Mouse (Mus musculus) heart, adult 8-10 months (tissue): ENCODE data around the gene Gm45062. TPM values are rescaled to one million over a fixed set of nuclear protein-coding genes. Genes with fewer than 3 reads are reported as not detected.
A peak's percentile ranks its signal among the peaks of the same experiment; 100 is the strongest.

Experiments used
- DNase-seq: peaks from one replicate; pipeline ENCODE4 v3.0.0; 2022; ENCODE audit warnings: low spot score
- total RNA-seq, 4 experiments: library from RNA; stranded (reverse); gene quantifications; 2 replicates each; pipeline ENCODE4 v1.2.4; 2022

Gm45062 gene
- total RNA-seq, 4 experiments from 2014 or later = 0.41 TPM; not detected in 3

GRCm38 (mm10) chr6:8473498-8473897 is 214.2 kb downstream of the Gm45062 start:
- DNase-seq = peak; percentile 31

GRCm38 (mm10) chr6:8474316-8474715 is 215.1 kb downstream of the Gm45062 start:
- DNase-seq = no peak

DNA sequence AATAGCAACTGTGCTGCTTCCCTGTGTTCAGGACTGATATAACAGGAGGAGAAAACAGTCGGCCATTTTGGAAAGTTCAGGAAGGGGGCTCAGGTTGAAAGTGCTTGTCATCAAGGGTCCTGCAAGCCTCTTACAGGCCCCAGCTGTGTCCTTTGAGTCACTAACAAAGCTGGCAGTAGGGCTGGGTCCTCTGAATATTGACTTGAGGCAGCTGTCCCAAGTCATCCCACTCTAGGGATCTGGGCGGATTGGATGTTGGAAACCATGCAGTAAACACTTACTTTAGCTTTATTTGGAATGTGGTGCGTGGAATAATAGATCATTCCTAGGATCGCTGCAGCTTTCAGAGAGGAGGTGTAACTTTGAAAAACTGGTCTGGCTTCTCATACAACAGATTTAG is 215.6 kb downstream of the Gm45062 start:
- no peak for DNase-seq

DNA sequence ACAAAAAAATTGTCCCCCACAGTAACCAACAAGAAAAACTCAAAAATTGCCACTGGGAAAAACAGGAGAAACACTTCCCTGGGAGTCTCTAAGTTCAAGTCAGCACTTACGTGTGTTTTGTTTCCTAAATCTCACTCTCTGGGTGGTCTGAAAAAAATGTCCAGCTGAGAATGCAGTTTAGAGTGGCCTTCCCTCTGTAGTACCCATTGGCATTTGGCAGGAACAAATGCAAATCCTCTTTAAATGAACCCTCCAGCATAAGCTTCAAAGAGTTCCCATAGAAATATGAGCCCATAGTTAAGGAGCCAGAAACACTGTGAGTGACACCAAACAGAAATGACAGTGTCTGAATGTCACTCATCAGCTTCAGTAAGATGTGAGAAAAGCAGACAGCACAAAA is 219.9 kb downstream of the Gm45062 start:
- no peak for DNase-seq

GRCm38 (mm10) chr6:8484437-8485275 is 225.4 kb downstream of the Gm45062 start:
- DNase-seq = no peak

GRCm38 (mm10) chr6:8485414-8486175 is 226.3 kb downstream of the Gm45062 start:
- DNase-seq = no peak

GRCm38 (mm10) chr6:8486391-8487043 is 227.3 kb downstream of the Gm45062 start:
- no peak for DNase-seq

DNA sequence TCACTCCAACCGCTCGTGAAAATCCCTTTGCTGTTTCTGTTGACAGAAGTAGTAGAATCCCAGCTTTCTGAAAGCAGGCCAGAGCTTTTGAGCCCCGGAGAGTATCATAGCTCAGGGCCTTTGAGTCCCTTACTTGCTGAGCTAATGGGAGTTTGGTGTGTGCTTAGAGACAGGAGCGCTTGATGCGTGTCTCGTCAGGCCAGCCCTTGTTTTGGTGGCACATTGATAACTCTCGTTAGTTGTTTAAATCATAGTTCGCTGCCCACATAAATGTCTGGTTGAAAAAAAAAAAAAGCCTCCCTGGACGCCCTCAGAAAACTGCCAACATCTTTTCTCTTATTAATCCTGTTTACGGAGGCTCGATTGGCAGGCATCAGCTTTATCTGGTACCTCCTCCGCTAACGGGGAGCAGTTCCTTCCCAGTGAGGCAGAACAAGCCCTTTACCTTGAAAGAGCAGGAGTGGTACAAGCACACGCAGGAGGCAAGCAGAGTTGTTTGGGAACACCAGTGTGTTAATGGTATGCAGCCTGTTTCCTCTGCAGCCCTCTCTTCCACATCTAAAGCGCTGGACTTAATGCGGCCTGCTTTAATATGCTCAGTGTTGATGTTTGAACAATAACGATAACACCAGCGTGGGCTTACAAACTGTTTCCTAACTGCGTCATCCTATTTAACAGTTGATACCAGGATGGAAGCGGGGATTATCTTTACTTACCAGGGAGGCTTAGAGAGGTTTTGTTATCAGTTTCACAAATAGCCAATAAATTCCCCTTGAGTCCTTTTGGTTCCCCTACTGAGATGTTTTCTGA is 228.0 kb downstream of the Gm45062 start:
- DNase-seq = no peak

DNA sequence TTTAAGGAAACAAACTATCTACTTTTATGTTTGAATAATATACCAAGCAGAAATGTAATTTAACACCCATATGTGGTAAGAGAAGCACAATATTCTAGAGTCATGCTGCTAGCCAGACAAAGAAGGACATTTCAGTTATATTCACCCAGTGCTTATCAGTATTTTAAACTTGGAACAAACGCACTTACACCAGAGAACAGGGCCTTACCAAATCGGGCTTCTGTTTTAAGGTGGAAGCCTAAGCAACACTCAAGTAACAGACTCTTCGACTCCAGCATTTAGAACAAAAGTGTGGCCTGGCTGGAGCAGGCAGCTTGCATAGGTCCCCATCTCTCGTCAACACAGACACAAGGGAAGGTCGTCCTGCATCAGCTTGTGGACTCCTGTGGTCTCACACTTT is 229.0 kb downstream of the Gm45062 start:
- no peak for DNase-seq

DNA sequence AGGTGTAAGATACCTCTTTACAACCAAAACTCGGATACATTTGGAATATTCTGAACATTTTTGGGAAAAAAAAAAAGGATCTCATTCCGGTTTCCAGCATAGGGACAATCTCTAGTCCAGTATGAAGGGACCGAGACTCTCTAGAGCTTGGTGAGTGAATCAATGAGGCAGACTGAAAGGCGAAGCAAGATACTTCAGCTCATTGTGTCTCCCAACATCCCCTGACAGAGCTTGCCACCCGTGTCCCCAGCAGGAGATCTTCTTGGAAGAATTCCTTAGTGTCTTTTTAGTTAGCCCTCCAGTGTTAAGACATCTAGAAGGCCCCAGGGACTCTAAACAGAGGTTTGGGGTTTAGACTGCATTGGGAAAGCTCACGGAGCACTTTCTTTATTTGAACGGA is 230.0 kb downstream of the Gm45062 start:
- DNase-seq = no peak

DNA sequence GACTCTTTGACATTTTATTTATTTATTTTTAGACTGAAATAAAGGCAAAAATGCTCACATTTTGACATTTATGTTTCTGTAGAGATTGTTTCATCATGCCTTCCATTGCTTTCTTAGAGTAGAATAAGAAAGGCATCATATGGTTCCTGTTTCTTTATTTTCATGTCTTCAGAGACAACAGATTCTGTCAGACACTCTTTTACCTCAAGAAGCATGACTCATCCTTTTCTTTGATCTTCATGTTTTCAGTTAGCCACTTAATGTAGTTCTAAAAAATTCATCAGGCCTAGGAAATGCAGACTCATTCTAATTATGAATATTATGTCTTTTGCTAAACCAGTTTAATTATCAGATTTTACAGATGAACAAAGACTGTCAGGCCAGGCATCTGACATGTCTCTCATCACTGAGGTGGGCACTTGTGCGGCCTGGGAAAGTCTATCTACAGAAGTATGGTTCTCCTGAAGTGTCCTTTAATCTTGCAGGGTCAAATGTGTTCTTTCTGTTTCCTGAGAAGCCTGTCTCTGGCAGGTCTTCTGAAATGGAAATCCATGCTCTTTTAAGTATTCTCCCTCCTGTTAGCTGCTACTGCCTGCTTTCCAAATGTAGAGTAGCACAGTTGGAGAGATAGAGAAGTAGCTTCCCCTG is 230.8 kb downstream of the Gm45062 start:
- DNase-seq = no peak

DNA sequence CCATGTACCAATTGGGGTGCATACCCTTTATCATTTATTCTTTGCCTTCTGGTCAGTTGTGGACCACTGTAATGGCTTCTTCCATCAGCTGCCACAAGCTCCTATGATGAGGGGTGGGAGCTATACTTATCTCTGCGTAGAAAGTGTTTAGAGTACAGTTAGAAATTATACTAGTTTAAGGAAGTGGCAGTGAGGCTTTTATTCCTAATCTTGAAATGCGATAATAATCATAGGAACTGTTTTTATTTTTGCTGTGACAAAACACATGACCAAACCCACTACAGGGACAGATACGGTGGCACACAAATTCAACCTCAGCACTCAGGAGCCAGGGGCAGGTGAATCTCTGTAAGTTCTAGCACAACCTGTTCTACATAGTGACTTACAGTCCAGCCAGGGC is 233.0 kb downstream of the Gm45062 start:
- no peak for DNase-seq

DNA sequence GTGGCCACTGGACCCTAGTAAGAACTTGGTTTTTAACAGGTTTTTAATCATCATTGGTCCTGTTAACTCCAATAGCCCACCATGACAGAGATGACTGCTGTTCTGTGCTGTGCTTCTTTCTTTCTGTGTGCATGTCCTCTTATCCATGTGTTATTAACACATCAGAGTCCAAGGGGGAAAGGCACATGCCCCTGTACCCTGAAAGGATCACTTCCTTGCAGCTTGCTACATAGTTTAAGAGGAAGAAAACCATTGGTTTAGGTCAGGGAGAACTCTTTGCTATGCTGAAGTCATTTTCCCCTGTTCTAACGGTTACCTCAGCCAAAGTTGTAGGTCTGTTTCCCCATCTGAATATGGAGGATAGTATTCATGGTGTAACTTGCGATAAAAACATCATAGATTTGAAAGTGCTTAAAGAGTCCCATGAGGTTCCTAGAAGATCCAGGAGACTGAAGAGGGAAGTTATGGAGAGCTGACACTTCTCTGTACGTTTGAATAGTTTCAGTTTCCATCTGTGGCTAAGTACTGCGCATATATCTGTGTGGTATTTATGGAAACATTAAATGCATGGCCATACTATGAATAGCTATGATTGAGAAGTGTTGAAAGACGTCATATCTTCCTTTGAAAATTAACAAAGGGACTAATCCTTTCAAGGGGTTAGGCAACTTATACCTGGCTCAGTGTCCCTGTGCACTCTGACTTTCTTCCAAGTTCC is 236.0 kb downstream of the Gm45062 start:
- DNase-seq = no peak

DNA sequence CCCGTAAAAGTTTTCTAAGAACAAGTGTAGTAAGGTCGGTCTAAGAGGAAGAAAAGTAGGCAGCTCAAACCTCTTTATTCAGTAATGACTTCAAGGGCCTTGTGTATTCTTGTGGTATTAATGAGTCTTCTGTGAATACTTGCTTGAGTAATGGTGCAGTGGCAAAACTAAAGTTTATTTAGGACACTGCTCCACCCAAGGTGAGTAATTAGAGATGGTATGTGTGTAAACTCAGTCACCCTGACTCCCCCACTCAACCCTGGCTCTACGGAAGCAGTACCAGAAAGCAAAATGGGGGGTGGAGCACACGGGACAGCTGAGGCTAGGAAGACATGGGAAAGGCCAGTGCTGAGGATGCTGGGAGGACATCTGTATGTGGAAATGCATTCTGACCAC is 236.6 kb downstream of the Gm45062 start:
- no peak for DNase-seq

DNA sequence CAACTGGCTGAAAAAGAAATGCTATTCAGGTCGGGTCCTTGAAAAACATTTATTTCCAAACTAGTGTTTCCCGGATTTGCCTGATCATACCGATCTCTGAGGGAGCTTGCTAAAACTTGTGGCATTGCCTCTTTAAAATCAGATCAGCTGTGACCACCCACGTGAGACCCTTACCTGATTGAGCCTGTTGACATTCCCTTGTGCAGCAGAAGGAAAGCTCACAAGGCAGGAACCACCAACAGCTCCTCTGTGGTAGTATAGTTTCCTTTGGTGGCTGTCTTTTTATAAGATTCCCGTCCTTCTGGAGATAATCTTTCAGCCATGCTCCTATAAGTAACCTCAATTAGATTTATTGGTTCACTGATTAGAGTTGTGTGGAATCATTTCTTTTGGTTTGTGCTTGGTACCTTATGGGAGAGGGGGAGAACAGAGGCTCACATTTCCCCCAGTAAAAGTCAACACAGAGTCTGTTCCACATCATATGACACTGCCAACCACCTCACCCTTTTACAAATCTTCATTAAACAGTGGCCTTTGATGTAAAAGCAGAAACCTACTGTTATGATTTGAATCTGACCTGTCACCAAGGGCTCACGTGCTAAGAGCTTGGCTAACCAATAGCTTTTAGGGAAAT is 238.1 kb downstream of the Gm45062 start:
- DNase-seq = no peak

DNA sequence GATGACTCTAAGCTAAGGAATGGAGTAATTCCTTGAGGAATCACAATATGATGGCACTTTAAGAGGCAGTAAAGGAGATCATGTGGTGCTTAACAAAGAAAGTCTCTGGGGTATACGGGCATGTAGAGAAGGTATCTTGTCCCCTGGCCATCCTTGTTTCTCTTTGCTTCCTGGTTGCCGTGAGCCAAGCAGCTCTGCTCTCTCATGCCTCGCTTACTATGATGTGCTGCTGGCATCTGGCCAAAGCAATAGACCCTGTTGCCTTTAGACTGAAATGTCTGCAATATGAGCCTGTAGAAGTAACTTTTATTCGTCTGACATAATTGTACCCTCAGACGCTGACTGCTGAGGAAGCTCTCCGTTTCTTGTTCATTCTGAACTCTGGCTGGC is 238.6 kb downstream of the Gm45062 start:
- no peak for DNase-seq

- no peak for DNase-seq
These were observed 239.7 kb downstream of the Gm45062 start for GRCm38 (mm10) chr6:8498961-8499360.

GRCm38 (mm10) chr6:8503953-8504352 is 244.7 kb downstream of the Gm45062 start:
- DNase-seq = no peak

DNA sequence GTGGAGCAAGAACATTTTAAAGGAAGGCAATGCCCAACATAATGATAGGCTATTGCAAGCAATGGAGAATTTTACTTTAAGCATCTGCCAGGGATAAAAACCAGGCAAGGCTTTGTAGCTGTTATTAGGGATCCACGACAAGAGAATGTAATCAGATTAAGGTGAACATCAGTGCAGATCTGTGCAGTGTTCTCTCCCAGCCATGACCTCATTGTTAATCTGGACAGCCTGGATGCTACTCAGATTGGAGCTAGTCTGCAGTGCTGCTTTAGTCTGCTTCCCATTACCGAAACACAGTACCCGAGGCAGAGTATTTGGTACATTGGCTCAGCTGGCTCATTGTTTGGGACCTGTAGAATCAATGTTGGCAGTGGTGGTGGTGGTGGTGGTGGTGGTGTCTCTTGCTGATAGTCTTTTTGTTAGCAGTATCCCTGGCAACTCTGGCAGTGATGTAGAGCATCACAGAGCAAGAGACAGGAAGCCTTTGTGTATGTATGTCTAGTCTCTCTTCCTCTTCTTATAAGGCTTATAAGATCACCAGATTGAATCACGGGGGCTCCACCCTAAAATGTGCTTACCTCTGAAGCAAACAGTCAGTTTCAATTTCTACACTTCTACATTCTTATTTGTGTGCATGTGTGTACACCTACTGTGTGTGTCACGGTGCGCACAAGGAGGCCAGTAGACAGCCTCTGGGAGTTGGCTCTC is 245.4 kb downstream of the Gm45062 start:
- no peak for DNase-seq
